Mouse (Mus musculus) liver, adult (tissue): ENCODE measurements around the gene Myh6.

ENCODE experiments used
- GATA4 ChIP-seq: IDR thresholded peaks from 2 replicates; pipeline ENCODE4 v1.6.1; 2014; ENCODE audit warnings: mild to moderate bottlenecking, low read length; ENCODE audit not compliant: insufficient replicate concordance

Myh6 gene

DNA sequence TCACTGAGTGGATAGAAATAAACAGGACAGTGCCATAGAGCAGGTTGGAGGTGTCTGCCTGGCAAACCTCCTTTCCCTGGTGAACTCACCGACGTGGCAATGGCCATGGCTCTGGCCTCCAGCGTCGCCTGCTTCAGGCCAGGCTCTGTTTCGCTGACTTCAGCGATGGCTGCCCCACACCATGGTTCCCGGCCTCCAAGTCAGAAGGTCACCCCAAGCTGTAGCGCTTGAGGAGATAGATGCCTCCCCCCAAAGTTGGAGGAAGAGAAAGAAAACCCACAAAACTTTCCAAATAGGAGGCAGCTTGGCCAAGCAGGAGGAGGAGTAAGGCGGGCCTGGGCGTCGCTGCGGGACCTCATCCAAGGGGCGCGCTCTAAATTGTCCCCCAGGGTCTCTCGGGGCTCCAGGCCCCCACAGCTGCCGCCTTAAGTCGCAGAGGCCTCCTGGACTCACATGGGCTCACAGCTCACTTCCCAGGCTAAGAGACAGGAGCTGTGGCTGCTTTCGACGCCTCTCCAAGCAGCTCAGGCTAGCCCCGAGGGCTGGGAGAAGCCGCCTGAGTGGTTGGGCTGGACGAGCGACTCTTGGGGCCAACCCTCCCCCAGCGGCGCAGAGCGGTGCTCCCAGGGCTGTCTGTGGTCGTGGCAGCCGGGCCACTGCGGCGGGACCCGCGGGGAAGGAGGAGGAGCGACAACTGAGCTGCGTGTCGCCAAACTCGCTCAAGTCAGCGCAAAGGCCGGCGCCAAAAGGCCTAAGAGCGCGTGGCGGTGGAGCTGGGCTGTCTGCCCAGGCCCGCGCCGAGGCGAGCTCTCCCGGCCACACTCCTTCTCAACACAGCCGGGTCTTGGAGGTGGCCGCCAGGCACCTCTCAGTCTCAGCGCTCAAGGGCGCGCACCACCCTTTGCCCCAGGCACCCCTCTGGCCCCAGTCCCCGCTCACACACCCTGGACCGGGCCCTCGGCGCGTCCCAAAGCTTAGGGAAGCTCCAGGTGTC, 41.1 kb downstream of the Myh6 start, which contains the start of gene Efs:
Gene Efs (minus strand): TSS at position 778 of the 994 bp plus-strand sequence.
- TF ChIP-seq GATA4, result no peak

DNA sequence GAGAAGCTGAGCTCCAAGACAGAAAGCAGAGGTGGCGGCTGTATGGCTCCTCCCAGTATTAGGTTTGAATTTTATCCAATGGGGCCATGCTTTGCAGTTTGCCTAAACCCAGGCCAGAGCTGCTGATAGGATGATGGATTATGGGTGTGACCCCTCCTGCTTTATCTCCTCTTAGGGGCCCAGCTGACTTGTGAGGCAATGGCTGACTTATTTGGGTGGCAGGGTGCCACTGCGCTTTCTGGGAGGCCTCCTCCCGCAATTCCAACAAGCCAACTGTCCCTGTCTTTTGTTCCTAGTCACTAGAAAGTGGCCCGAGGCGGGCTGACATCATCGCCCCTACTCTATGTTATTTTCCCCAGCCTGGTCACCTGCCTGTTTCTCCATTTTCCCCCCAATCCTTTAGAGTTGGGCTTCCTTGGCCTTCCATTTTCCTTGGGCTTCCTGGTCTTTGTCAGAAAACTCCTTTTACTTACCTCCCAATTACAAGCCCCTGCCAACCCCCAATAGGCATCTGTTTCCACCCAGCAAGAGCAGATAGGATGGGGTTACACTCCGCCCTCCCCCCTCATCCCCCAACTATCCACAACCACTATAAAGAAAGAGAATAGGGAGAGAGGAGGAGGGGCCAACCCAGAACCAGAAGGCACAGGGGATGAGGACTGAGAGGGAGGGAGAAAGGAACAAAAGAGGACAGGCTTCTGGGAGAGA, 41.9 kb downstream of the Myh6 start:
- no peak for TF ChIP-seq GATA4

DNA sequence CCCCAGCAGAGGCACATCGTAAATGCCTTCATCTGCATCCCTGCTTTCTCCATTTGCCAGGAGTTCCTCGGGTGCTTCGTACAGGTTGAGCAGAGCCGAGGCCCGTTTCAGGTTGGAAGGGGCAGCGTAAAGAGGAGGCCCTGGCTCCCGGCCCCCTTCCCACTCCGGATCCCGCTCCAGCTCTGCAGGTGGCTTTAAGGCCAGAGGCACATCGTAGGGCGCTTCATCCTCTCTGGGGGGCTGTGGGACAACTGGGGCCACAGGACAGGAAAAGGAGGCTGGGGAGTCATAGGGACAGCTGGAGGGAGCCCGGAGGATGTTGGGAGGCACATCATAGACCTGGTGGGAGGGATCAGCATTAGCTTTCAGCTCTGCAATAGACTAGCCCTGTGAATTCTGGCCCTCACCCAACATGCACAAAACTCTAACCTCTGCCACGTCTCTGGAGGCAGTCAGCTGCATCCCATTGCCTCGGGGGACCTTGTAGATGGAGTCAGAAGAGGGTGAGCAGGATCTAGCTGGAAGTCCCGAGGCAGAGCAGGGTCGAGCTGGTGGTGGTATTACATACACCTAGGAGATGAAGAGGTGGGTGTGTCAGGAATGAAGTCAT, 46.5 kb downstream of the Myh6 start:
- TF ChIP-seq GATA4, result no peak

- no peak for TF ChIP-seq GATA4
Measured at GRCm38 (mm10) chr14:54913343-54913742, 53.4 kb downstream of the Myh6 start.

DNA sequence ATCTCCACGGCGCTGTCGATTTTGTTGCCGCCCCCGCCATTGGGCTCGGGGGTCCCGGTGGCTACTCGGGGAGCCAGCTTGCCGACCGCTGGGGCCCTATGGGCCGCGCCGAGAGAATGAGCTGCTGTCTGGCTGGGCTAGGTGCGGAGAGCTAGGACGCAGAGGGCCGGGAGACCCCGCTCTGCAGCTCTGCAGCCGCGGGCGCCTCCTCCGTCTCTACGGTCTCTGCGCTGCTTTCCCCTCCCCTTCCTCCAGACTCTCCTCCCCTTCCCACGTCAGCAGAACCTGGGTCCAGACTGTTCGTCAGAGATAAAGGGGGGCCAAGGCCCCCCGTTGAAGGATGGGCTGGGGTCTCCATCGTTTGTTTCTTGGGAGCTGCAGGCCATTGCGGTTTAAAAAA, 53.8 kb downstream of the Myh6 start, which contains the start of gene Slc22a17:
Gene Slc22a17 (minus strand): TSS at position 247 of the 400 bp plus-strand sequence.
- no peak for TF ChIP-seq GATA4

GRCm38 (mm10) chr14:54912109-54912850, 54.4 kb downstream of the Myh6 start:
- TF ChIP-seq GATA4, result no peak

DNA sequence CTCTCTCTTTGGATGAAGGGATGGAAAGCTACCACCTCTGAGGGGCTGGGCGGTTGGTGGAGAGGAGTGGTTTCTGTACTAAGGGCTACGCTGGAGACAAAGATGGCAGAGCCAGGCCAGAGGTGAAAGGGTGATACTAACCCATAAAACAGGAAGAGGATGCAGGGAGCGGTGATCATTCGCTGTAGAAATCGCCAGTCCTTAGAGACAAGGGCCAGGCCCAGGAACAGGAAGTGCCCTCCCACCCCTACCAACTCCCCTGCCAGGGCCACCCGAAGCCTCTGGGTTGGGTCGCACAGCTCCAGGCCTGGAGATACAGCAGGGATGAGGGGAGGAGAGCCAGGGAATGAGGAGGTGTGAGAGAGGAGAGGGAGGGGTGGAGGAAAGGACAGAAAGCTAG, 58.0 kb downstream of the Myh6 start:
- TF ChIP-seq GATA4, result no peak

DNA sequence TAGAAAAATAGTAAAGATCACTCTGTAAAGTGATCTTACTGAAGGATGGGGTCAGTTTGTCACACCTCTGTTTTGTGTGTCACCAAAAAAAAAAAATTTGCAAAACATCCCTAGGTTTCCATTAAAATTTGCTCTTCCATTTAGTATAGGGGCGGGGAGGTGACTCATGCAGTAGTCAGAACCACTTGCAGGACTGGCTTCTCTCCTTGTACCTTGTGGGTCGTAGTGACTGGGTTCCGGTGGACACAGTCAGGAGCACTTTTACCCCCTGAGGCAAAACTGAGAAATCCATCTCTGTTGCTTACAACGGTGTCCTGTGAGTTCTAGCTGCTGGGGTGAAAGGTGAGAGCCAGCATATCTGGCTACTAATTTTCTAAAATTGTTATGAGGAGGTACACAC, 63.1 kb downstream of the Myh6 start:
- no peak for TF ChIP-seq GATA4

GRCm38 (mm10) chr14:54900383-54900782, 66.3 kb downstream of the Myh6 start:
- TF ChIP-seq GATA4, result no peak

DNA sequence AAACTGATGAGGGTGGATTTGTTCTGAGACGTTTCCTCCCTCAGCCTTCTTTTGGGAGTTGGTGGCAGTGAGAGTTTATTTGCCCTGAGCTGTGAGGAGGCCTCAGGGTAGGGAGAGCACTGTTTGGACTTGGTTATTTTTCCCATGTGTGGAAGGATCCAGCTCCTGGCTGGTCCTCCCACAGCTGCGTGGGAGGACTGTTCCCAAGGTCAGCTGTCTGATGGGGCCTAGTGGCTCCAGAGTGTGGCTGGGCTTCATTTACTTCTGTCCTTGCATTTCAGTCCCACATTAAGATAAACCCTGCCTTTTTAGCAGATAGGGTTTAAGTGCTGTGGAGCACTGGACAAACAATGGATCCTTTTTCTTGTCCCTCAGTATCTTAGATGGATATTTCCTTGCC, 69.3 kb downstream of the Myh6 start:
- no peak for TF ChIP-seq GATA4

GRCm38 (mm10) chr14:54894296-54895151, 72.2 kb downstream of the Myh6 start:
- no peak for TF ChIP-seq GATA4

- no peak; the same call in 1 of the 2 replicates for TF ChIP-seq GATA4
Measured at GRCm38 (mm10) chr14:54893651-54894181, 73.0 kb downstream of the Myh6 start.

DNA sequence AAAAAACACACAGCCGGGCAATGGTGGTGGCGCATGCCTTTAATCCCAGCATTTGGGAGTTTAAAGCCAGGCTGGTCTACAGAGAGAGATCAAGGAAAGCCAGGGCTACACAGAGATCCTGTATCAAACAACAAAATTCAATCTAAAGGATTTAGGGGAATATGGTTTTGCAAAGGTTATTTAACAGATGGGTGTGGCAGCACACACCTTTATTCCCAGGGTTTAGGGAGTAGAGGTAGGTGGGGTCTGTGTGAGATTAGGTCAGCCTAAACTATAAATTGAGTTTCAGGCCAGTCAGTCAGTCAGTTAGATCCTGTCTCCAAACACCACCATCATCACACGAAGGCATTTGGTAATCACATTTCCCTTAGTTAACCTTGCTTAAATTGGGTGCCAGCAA, 74.5 kb downstream of the Myh6 start, which contains the start of gene Pabpn1:
Gene Pabpn1 (plus strand): TSS at position 301 of the 400 bp plus-strand sequence.
- no peak for TF ChIP-seq GATA4
